Mouse (Mus musculus): ENCODE measurements around the gene 2610507B11Rik. TPM values are rescaled to one million over a fixed set of nuclear protein-coding genes. Genes with fewer than 3 reads are reported as not detected.
"Not testable (repeated sequence)": the region's sequence is repeated elsewhere in the genome, so short reads cannot be mapped to it uniquely, and the experiment has no call there.

Gene 2610507B11Rik
- polyA plus RNA-seq, 1 experiment from 2014 or later = 78.9 TPM

- Histone ChIP-seq H3K9me3 (ENCODE audit: control insufficient read depth, low read length) (no peaks in the 10 kb centered on the region), H3K9ac (ENCODE audit: low read depth, low read length) (no peak overlapping the region), H3K4me1 (ENCODE audit: control insufficient read depth, insufficient read depth, low read length) (no peaks in the 10 kb centered on the region), H3K27me3 (replicated peaks; ENCODE audit: control insufficient read depth, insufficient read depth, low read length) (no peaks in the 10 kb centered on the region), H3K4me2 (ENCODE audit: low read depth, low read length) (no peak overlapping the region), H3K27ac (replicated peaks; ENCODE audit: low read depth, low read length) (no peak overlapping the region), H3K4me3 (ENCODE audit: low read depth, low read length) (no peak overlapping the region), H3K36me3 (ENCODE audit: control insufficient read depth, insufficient read depth, low read length) (peaks cover 96% of the 10 kb centered on the region)
- WGBS = 88% methylated on average over 13 of the region's 13 CpGs
- ATAC-seq (ENCODE audit: low read depth) (no peak), DNase-seq (ENCODE audit: low spot score) (no peak)
Observed at GRCm38 (mm10) chr11:78271986-78272385, 10.4 kb downstream of the 2610507B11Rik start.

DNA sequence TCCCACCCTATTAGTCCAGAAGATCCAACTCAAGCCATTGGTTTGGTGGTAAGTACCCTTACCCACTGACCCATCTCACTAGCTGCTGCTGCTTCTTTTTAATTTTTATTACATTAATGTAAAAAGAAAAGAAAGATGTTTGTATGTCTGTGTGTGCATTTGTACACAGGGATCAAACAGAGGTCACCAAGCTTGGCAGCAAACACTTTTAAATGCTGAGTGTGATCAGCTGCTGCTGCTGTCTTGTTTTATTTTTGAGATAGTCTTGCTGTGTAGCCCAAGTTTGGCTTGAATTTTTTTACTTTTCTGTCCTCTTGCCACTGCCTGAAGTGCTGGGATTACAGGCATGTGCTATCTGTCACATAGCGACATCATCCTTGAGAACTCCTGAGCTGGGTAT lies 14.0 kb downstream of the 2610507B11Rik start:
- no peak overlapping the region for H3K27ac ChIP-seq (replicated peaks; ENCODE audit: low read depth, low read length)
- 98% methylated on average over 1 of the region's 1 CpGs for WGBS
- H3K36me3 ChIP-seq (ENCODE audit: control insufficient read depth, insufficient read depth, low read length) = peaks cover 98% of the 10 kb centered on the region
- no peak overlapping the region for H3K9ac ChIP-seq (ENCODE audit: low read depth, low read length)
- H3K4me2 ChIP-seq (ENCODE audit: low read depth, low read length) = no peak overlapping the region
- no peaks in the 10 kb centered on the region for H3K9me3 ChIP-seq (ENCODE audit: control insufficient read depth, low read length)
- H3K27me3 ChIP-seq (replicated peaks; ENCODE audit: control insufficient read depth, insufficient read depth, low read length) = no peaks in the 10 kb centered on the region
- no peak overlapping the region for H3K4me3 ChIP-seq (ENCODE audit: low read depth, low read length)
- no peak for DNase-seq (ENCODE audit: low spot score)
- ATAC-seq (ENCODE audit: low read depth) = no peak
- no peaks in the 10 kb centered on the region for H3K4me1 ChIP-seq (ENCODE audit: control insufficient read depth, insufficient read depth, low read length)

DNA sequence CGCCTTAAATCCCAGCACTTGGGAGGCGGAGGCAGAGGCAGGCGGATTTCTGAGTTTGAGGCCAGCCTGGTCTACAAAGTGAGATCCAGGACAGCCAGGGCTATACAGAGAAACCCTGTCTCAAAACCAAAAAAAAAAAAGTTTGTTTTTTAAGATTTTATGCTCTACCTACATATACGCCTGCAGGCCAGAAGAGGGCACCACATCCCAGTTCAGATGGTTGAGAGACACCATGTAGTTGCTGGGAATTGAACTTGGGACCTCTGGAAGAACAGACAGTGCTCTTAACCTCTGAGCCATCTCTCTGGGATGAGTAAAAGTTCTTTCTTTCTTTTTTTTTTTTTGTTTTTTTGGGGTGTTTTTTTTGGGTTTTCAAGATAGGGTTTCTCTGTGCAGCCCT lies 14.6 kb downstream of the 2610507B11Rik start:
- not testable (repeated sequence) for H3K9me3 ChIP-seq (ENCODE audit: control insufficient read depth, low read length); H3K4me2 ChIP-seq (ENCODE audit: low read depth, low read length); H3K4me3 ChIP-seq (ENCODE audit: low read depth, low read length); H3K9ac ChIP-seq (ENCODE audit: low read depth, low read length); ATAC-seq (ENCODE audit: low read depth); H3K27ac ChIP-seq (replicated peaks; ENCODE audit: low read depth, low read length); H3K27me3 ChIP-seq (replicated peaks; ENCODE audit: control insufficient read depth, insufficient read depth, low read length); H3K4me1 ChIP-seq (ENCODE audit: control insufficient read depth, insufficient read depth, low read length); DNase-seq (ENCODE audit: low spot score)
- WGBS = 97% methylated on average over 4 of the region's 4 CpGs
- H3K36me3 ChIP-seq (ENCODE audit: control insufficient read depth, insufficient read depth, low read length) = peaks cover 98% of the 10 kb centered on the region

- ATAC-seq (ENCODE audit: low read depth) = no peak
- H3K9me3 ChIP-seq (ENCODE audit: control insufficient read depth, low read length) = no peaks in the 10 kb centered on the region
- no peaks in the 10 kb centered on the region for H3K27me3 ChIP-seq (replicated peaks; ENCODE audit: control insufficient read depth, insufficient read depth, low read length)
- H3K4me2 ChIP-seq (ENCODE audit: low read depth, low read length) = no peak overlapping the region
- H3K4me1 ChIP-seq (ENCODE audit: control insufficient read depth, insufficient read depth, low read length) = no peaks in the 10 kb centered on the region
- DNase-seq (ENCODE audit: low spot score) = no peak
- no peak overlapping the region for H3K4me3 ChIP-seq (ENCODE audit: low read depth, low read length)
- peaks cover 98% of the 10 kb centered on the region for H3K36me3 ChIP-seq (ENCODE audit: control insufficient read depth, insufficient read depth, low read length)
- no peak overlapping the region for H3K9ac ChIP-seq (ENCODE audit: low read depth, low read length)
- 91% methylated on average over 7 of the region's 7 CpGs for WGBS
- H3K27ac ChIP-seq (replicated peaks; ENCODE audit: low read depth, low read length) = no peak overlapping the region
Observed at GRCm38 (mm10) chr11:78278853-78279252, 17.3 kb downstream of the 2610507B11Rik start.

GRCm38 (mm10) chr11:78279586-78279985 lies 18.0 kb downstream of the 2610507B11Rik start:
- peaks cover 98% of the 10 kb centered on the region for H3K36me3 ChIP-seq (ENCODE audit: control insufficient read depth, insufficient read depth, low read length)
- ATAC-seq (ENCODE audit: low read depth) (no peak), DNase-seq (ENCODE audit: low spot score) (no peak)
- no peak overlapping the region for H3K4me3 ChIP-seq (ENCODE audit: low read depth, low read length)
- H3K27me3 ChIP-seq (replicated peaks; ENCODE audit: control insufficient read depth, insufficient read depth, low read length) = no peaks in the 10 kb centered on the region
- H3K9me3 ChIP-seq (ENCODE audit: control insufficient read depth, low read length) = no peaks in the 10 kb centered on the region
- no peak overlapping the region for H3K9ac ChIP-seq (ENCODE audit: low read depth, low read length)
- H3K27ac ChIP-seq (replicated peaks; ENCODE audit: low read depth, low read length) = no peak overlapping the region
- H3K4me1 ChIP-seq (ENCODE audit: control insufficient read depth, insufficient read depth, low read length) = no peaks in the 10 kb centered on the region
- WGBS = 86% methylated on average over 4 of the region's 4 CpGs
- no peak overlapping the region for H3K4me2 ChIP-seq (ENCODE audit: low read depth, low read length)

- Histone ChIP-seq H3K4me3 (ENCODE audit: low read depth, low read length) (no peak overlapping the region), H3K9ac (ENCODE audit: low read depth, low read length) (no peak overlapping the region), H3K36me3 (ENCODE audit: control insufficient read depth, insufficient read depth, low read length) (peaks cover 78% of the 10 kb centered on the region), H3K27me3 (replicated peaks; ENCODE audit: control insufficient read depth, insufficient read depth, low read length) (no peaks in the 10 kb centered on the region), H3K4me1 (ENCODE audit: control insufficient read depth, insufficient read depth, low read length) (no peaks in the 10 kb centered on the region), H3K27ac (replicated peaks; ENCODE audit: low read depth, low read length) (no peak overlapping the region), H3K4me2 (ENCODE audit: low read depth, low read length) (no peak overlapping the region), H3K9me3 (ENCODE audit: control insufficient read depth, low read length) (no peaks in the 10 kb centered on the region)
- DNase-seq (ENCODE audit: low spot score) = no peak
- no peak for ATAC-seq (ENCODE audit: low read depth)
- WGBS = 97% methylated on average over 7 of the region's 7 CpGs
Observed at GRCm38 (mm10) chr11:78289146-78289763, 27.7 kb downstream of the 2610507B11Rik start.

- DNase-seq (ENCODE audit: low spot score) (no peak), ATAC-seq (ENCODE audit: low read depth) (no peak)
- H3K36me3 ChIP-seq (ENCODE audit: control insufficient read depth, insufficient read depth, low read length) = peaks cover 64% of the 10 kb centered on the region
Observed at GRCm38 (mm10) chr11:78290654-78291053, 29.1 kb downstream of the 2610507B11Rik start, which contains the start of gene BC030499. Gene BC030499 (plus strand): TSS chr11:78290841.

DNA sequence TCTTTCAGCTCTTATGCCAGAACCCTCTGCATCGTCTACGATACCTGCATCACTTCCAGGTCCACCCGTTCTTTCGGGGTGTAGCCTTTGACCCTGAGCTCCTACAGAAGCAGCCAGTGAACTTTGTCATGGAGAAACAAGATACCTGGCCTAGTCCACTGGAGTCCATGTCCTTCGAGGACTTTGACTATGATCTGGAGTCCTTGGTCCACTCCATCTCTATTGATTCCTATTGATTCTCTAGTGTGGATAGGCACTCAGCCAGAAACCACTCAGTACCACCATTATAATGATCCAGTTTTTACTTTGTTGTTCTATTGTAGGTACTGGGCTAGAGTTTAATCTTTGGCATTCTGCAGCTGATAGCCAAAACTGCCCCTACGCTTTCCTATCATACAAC lies 33.0 kb downstream of the 2610507B11Rik start:
- DNase-seq (ENCODE audit: low spot score) = no peak
- Histone ChIP-seq H3K27ac (replicated peaks; ENCODE audit: low read depth, low read length) (no peak overlapping the region), H3K27me3 (replicated peaks; ENCODE audit: control insufficient read depth, insufficient read depth, low read length) (no peaks in the 10 kb centered on the region), H3K4me1 (ENCODE audit: control insufficient read depth, insufficient read depth, low read length) (no peaks in the 10 kb centered on the region), H3K4me2 (ENCODE audit: low read depth, low read length) (no peak overlapping the region), H3K9ac (ENCODE audit: low read depth, low read length) (no peak overlapping the region), H3K4me3 (ENCODE audit: low read depth, low read length) (no peak overlapping the region), H3K36me3 (ENCODE audit: control insufficient read depth, insufficient read depth, low read length) (peaks cover 26% of the 10 kb centered on the region; the same call in 1 of the 2 replicates), H3K9me3 (ENCODE audit: control insufficient read depth, low read length) (no peaks in the 10 kb centered on the region)
- ATAC-seq (ENCODE audit: low read depth) = no peak
- 95% methylated on average over 6 of the region's 6 CpGs for WGBS

More at GRCm38 (mm10) chr11:78290654-78291053, 29.1 kb downstream of the 2610507B11Rik start, which contains the start of gene BC030499:
- Histone ChIP-seq H3K4me2 (ENCODE audit: low read depth, low read length) (no peak within 1 kb of the TSS), H3K4me3 (ENCODE audit: low read depth, low read length) (no peak within 1 kb of the TSS), H3K9ac (ENCODE audit: low read depth, low read length) (no peak within 1 kb of the TSS), H3K9me3 (ENCODE audit: control insufficient read depth, low read length) (no peaks in the 10 kb centered on the region), H3K27ac (replicated peaks; ENCODE audit: low read depth, low read length) (no peak within 1 kb of the TSS), H3K4me1 (ENCODE audit: control insufficient read depth, insufficient read depth, low read length) (no peaks in the 10 kb centered on the region), H3K27me3 (replicated peaks; ENCODE audit: control insufficient read depth, insufficient read depth, low read length) (no peaks in the 10 kb centered on the region)
- WGBS = 91% methylated on average over 4 of the region's 4 CpGs

DNA sequence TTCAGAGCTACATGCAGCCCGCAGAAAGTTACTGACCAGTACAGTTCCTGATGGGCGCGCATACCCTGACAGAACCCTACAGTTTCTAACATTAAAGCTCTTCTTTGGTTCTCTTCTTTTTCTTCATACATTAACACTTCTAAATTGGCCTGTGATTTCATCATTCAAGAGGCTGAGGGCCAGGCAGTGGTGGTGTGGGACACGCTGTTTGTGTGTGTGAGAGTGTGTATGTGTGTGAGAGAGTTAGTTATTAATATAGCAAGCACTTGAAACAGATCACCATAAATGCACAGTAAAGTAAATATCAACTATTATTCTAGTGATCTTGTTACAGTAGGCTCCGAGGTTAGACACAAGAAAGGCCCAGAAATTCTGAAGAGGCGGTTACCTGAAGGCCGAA lies 39.4 kb downstream of the 2610507B11Rik start:
- H3K4me2 ChIP-seq (ENCODE audit: low read depth, low read length) = peak overlapping the region; percentile 82
- no peaks in the 10 kb centered on the region for H3K27me3 ChIP-seq (replicated peaks; ENCODE audit: control insufficient read depth, insufficient read depth, low read length)
- H3K4me1 ChIP-seq (ENCODE audit: control insufficient read depth, insufficient read depth, low read length) = peaks cover 8% of the 10 kb centered on the region; the same call in 1 of the 2 replicates
- DNase-seq (ENCODE audit: low spot score) (no peak), ATAC-seq (ENCODE audit: low read depth) (peak; percentile 4; the same call in 1 of the 2 replicates)
- 60% methylated on average over 7 of the region's 7 CpGs for WGBS
- H3K4me3 ChIP-seq (ENCODE audit: low read depth, low read length) = peak overlapping the region; percentile 74
- peak overlapping the region; percentile 72 for H3K9ac ChIP-seq (ENCODE audit: low read depth, low read length)
- H3K36me3 ChIP-seq (ENCODE audit: control insufficient read depth, insufficient read depth, low read length) = peaks cover 25% of the 10 kb centered on the region
- H3K9me3 ChIP-seq (ENCODE audit: control insufficient read depth, low read length) = no peaks in the 10 kb centered on the region
- peak overlapping the region; percentile 71 for H3K27ac ChIP-seq (replicated peaks; ENCODE audit: low read depth, low read length)

Data from embryonic facial prominence, embryonic 14.5 days (tissue).